Mouse (Mus musculus): Measurements from ENCODE around the gene Brdt.

Brdt gene

GRCm38 (mm10) chr5:107330916-107331421 is at the start of gene Brdt:
Brdt (plus strand) TSS chr5:107331159.
- no peak for DNase-seq

- DNase-seq, result no peak
Measured at GRCm38 (mm10) chr5:107282561-107283307, 48.2 kb upstream of the Brdt start.

GRCm38 (mm10) chr5:107283935-107284524 is 46.9 kb upstream of the Brdt start:
- DNase-seq, result no peak

- DNase-seq, result no peak
Measured at GRCm38 (mm10) chr5:107285563-107285962, 45.4 kb upstream of the Brdt start.

- peak; percentile 31 for DNase-seq
Measured at GRCm38 (mm10) chr5:107287254-107287907, 43.6 kb upstream of the Brdt start.

GRCm38 (mm10) chr5:107287908-107288267 is 43.1 kb upstream of the Brdt start:
- no peak for DNase-seq

GRCm38 (mm10) chr5:107288427-107289233 is 42.3 kb upstream of the Brdt start:
- peak; percentile 23 for DNase-seq

GRCm38 (mm10) chr5:107289234-107289764 is 41.7 kb upstream of the Brdt start, which contains the start of gene Tgfbr3:
Tgfbr3 (minus strand) TSS chr5:107289629.
- DNase-seq, result peak; percentile 67

- no peak for DNase-seq
Measured at GRCm38 (mm10) chr5:107289986-107290385, 41.0 kb upstream of the Brdt start.

GRCm38 (mm10) chr5:107294041-107294440 is 36.9 kb upstream of the Brdt start:
- DNase-seq, result no peak

GRCm38 (mm10) chr5:107295061-107295816 is 35.7 kb upstream of the Brdt start:
- no peak for DNase-seq

GRCm38 (mm10) chr5:107295817-107296511 is 35.0 kb upstream of the Brdt start:
- DNase-seq, result no peak

GRCm38 (mm10) chr5:107296512-107297322 is 34.2 kb upstream of the Brdt start:
- no peak for DNase-seq

GRCm38 (mm10) chr5:107298854-107299253 is 32.1 kb upstream of the Brdt start:
- DNase-seq, result no peak

- no peak for DNase-seq
Measured at GRCm38 (mm10) chr5:107303350-107303861, 27.6 kb upstream of the Brdt start.

GRCm38 (mm10) chr5:107304117-107304825 is 26.7 kb upstream of the Brdt start:
- DNase-seq, result no peak

GRCm38 (mm10) chr5:107307432-107307831 is 23.5 kb upstream of the Brdt start:
- no peak for DNase-seq

- no peak for DNase-seq
Measured at GRCm38 (mm10) chr5:107317141-107317540, 13.8 kb upstream of the Brdt start.

- DNase-seq, result no peak
Measured at GRCm38 (mm10) chr5:107320703-107321102, 10.3 kb upstream of the Brdt start.
